Mouse (Mus musculus) erythroblast, embryonic 14.5 days (primary cell): ENCODE data around the gene Grm4.

Experiments
- GATA1 ChIP-seq: IDR thresholded peaks from 2 replicates; pipeline ENCODE4 v1.6.1; 2012; ENCODE audit warnings: low read length, inconsistent platforms, mixed read lengths
- TAL1 ChIP-seq: IDR thresholded peaks from 3 replicates; pipeline ENCODE4 v1.6.1; 2012; ENCODE audit warnings: low read length, inconsistent platforms, mixed read lengths

DNA sequence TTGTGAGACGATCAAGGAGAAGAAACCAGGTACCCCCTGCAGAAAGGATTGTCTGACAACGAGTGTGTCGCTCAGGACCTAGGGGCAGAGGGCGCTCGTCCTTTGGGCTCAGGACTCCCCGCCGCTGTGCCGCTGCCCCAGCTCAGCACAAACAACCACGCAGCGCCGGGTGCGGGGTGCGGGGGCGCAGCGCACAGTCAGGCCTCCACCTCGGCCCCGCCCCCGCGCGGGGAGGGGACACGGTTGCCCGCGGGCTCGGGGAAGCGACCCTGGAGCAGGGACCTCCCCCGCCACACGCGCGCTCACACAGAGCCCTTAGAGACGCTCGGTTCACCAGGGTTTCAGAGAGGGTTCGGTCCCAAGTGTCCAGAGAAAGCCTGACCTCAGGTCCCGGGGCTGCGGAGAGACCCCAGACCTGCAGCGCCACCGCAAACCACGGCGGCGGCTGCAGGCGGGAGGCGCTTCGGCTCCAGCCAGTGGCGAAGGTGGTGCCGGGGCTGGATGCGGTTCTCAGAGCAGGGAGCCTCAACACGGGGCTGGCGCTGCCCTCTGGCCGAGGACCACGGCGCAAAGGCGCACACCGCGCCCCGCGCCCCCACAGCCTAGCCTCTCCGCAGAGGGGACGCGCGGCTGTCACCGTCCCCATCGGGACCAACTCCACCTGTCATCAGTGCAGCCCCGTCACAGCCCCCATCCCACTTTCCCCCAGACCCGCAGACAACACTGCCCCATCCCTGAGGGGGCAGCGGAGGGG lies 9.2 kb downstream of the Grm4 start:
- TF ChIP-seq GATA1 (no peak), TAL1 (no peak)
